Mouse (Mus musculus): Measurements from ENCODE around the gene Aqp9.

- TF ChIP-seq POLR2A (IDR thresholded peaks at IDR 0.05; ENCODE audit: borderline replicate concordance, insufficient read depth, low read length) (no peak), CTCF (IDR thresholded peaks at IDR 0.05; ENCODE audit: borderline replicate concordance, insufficient read depth, low read depth, low read length) (peak; percentile 80)
These were observed 20.3 kb upstream of the Aqp9 start for GRCm38 (mm10) chr9:71188647-71189415.

Data from cerebellum, adult 2 months (tissue).